Mouse (Mus musculus): ENCODE measurements at regions not wholly inside any gene's neighbourhood (a gene's known extent, or its start where the extent isn't known, plus 50 kb on each side); places are given as distances from the start of the nearest gene placed in this dataset.
A peak's percentile ranks its signal among the peaks of the same experiment; 100 is the strongest.

DNA sequence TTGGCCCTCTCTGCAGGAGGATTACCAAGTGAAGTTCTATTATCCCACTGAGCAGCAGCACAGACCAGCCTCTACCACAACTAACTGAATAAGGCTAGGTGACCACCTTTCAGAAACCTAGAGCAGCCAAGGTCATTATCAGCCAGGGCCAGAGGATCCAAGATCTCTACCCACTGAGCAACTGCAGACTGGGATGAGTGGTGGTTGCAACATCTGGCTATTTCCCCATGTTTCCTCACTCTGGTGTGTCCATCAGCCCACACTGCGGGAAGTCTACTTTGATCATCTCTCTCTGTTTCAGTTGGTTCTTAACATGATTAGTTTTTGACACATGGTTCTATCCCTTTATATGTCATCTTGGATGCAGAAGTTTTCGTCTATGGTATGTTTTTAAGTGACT, 157.2 kb downstream of the Cog6 start:
- no peak for DNase-seq (ENCODE audit: low spot score in 2 of 2)

- no peak for DNase-seq (ENCODE audit: low spot score in 2 of 2)
These were observed 157.7 kb downstream of the Cog6 start for GRCm38 (mm10) chr3:52859266-52859825.

- no peak for DNase-seq (ENCODE audit: low spot score in 2 of 2)
These were observed 158.8 kb downstream of the Cog6 start for GRCm38 (mm10) chr3:52858259-52858658.

- DNase-seq (ENCODE audit: low spot score in 2 of 2) = no peak
These were observed 160.0 kb downstream of the Cog6 start for GRCm38 (mm10) chr3:52857076-52857475.

- DNase-seq (ENCODE audit: low spot score in 2 of 2) = no peak
These were observed 162.5 kb downstream of the Cog6 start for GRCm38 (mm10) chr3:52854560-52854959.

- no peak for DNase-seq (ENCODE audit: low spot score in 2 of 2)
These were observed 163.9 kb downstream of the Cog6 start for GRCm38 (mm10) chr3:52853126-52853525.

DNA sequence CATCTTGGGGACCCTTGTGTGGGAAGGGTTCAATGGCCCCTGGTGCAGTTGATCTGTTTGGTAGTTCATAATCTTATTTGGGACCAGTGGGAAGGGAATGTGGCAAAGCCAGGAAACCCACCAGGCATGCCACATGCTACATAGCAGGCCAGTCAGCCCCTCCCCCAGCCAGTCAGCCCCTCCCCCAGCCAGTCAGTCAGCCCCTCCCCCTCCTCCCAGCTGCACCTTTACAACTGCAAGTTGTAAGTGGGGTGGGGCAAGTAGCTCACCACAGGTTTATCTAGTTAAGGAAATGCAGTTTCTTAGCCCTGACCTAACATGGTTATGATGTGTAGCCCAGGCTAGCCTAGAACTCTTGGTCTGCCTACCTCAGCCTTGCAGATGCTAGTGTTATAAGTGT, 171.9 kb downstream of the Cog6 start:
- no peak for DNase-seq (ENCODE audit: low spot score in 2 of 2)

DNA sequence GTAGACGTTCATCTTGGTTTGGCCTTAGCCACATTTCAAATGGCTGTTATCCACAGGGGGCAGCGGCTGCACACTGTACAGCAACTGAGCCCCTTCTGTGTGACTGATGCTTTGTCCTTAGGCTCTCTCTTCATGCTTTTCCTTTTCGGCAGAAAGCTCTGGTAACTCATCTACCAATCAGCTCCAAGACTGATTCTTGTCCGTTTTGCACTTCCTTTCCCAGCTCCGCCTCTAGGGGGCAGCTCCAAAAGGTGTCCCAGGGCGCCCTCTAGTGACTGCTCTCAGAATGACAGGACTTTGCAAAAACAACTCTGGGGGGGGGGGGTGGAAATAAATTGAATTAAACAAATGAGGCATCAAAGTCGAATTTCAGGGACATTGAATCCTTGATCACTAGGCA, 173.0 kb downstream of the Cog6 start:
- DNase-seq (ENCODE audit: low spot score in 2 of 2) = peak; percentile 69 to 84

DNA sequence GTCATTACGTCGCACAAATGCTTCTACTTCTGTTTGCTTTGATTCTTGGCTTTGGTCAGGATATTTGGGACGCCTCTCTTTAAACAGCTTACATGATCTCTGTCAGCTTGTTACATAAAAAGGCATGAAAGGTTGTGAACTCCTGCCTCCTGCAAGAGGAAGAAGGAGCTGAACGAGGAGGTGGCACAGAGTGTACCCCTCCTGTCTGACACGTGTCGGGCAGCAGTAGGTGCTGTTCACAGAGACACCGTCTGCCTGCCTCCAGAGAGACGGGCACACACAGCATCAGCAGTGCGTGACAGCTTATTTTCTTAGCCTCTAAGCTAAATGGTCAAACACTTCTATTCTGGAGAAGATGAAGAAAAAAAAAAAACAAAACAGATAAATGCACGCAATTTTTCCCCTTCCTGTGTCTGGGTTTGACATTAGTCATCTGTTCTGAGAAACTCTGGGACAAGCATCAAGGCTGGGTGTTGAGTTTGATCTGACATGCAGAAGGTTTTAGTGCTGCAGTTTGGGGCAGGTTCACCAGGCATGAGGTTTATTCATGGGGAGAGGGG, 174.1 kb downstream of the Cog6 start:
- no peak for DNase-seq (ENCODE audit: low spot score in 2 of 2)

DNA sequence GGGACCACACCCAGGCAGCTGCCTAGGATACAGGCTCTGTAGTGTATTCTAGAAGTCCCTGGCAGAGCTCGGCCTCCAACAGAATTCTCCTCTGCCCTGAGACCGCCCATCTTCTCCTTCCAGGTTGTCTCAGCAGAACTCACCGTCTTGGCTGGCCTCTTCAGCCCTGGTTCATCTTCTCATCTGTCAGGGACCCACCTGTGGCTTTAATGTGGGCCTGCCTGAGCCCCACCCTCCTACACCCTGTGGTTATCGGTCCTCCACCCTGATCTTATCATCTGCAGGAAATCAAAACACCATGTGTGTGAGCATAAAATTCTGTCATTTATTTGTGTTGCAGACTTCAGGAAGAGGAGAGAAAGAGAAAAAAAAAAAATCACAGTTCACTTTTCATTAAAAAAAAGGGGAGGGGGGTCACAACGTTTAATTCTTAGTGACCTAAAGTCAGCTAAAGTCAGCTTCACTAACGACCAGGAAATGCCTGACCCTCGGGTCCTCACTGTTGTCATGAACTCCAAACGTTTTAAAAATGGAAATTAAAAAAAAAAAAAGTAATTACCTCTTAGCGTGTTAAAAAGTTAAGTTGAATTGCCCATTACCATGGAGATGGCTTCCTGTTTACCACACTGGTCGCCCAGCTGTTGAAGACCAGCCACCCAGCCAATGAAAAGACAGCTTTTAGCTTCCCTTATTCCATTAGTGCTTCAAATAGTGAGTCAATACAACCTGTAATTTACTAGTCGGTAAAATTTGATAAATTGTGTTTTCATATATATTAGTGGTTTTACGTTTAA, 176.7 kb downstream of the Cog6 start:
- no peak for DNase-seq (ENCODE audit: low spot score in 2 of 2)

DNA sequence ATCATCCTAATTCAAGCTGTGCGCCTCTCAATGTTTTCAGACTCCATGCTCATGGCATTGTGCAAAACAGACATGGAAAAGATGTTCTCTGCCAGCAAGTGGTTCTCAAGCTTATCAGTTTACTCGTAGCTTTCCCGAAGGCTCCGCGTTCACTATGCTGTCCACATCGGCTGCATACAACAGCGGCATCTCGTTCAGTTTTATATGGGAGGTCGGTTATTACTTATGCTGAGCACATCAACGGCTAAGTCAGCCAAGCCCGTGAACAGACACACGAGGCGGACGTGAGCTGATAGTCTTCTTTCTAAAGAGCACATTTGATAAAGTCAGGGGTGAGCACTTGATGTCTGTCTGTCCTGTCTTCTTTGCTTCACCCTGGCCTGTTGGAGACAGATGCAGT, 179.0 kb downstream of the Cog6 start:
- DNase-seq (ENCODE audit: low spot score in 2 of 2) = no peak

DNA sequence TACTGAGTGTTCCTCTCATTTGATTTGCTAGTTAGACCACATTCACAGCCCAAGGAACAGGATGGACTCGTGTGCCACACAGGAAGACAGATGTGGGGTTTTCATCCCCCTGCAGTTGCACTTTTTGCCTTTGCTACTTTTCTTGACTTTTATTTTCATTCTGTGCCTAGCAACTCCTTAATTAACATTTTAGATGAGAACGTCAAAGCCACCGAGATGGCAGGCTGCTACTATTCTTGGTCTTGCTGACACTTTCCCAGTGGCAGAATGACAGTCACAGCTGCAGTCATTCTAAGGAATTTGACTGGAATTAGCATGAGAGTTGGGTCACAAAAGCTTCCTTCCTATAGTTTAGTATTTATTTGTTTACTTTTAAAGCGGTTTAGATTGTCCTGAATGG, 179.5 kb downstream of the Cog6 start:
- no peak for DNase-seq (ENCODE audit: low spot score in 2 of 2)

GRCm38 (mm10) chr3:52836780-52837179, 180.3 kb downstream of the Cog6 start:
- DNase-seq (ENCODE audit: low spot score in 2 of 2) = no peak

DNA sequence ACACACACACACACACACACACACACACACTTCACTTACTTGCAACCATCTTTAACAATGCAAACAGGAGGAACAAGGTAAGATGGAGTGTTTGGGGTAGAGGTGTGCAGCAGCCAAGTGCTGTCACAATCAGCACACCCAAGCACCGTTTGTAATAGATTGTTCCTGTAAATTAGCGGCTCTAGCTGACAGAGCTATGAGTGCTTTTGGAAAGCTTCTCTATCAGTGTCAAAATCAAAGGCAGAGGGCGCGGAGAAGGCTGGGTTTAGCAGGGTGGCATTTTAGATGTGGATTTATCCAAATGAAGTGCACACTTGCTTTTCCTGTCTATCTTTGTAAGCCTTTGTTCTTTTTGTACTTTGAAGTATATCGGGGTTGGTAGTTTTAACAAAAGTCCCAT, 184.6 kb downstream of the Cog6 start:
- no peak for DNase-seq (ENCODE audit: low spot score in 2 of 2)

- DNase-seq (ENCODE audit: low spot score in 2 of 2) = no peak
These were observed 185.1 kb downstream of the Cog6 start for GRCm38 (mm10) chr3:52831986-52832385.

- no peak for DNase-seq (ENCODE audit: low spot score in 2 of 2)
These were observed 186.9 kb downstream of the Cog6 start for GRCm38 (mm10) chr3:52830101-52830500.

DNA sequence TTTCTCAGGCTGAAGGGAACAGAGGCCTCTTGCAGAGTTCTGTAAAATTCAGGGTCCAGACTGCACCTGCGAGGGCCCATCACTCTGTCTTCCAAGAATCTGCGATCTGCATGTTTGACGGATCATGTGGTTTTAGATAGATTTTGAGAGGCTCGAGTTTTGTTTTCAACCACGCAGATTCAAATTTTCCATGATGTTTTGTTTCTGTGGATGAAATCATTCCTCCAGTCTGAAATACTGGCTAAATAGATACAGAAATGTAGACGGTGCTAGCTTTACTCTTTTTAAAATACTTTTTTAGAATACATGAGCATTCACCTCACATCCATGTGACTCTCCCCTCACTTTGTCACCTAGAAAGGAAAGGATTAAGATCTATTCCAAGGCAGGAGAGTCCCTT, 188.0 kb downstream of the Cog6 start:
- no peak for DNase-seq (ENCODE audit: low spot score in 2 of 2)

GRCm38 (mm10) chr3:52828473-52828872, 188.6 kb downstream of the Cog6 start:
- DNase-seq (ENCODE audit: low spot score in 2 of 2) = no peak

DNA sequence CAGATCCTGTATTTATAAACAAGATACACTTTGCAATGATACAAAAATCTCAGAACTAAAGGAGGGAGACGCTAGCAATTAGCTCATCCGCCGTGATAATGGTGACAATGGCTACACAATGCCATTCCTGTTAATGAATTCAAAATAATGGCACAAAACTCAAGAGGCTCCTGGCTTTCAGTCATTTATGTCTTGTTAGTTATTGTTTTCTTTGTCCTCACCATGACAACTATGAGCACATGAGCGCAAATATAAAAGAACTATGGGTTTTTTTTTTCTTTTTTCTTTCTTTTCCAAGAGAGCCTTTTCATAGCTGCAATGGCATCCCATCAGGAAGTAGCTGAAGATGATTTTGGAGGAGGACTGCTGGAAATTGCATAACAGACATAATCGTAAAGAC, 194.2 kb downstream of the Cog6 start:
- no peak for DNase-seq (ENCODE audit: low spot score in 2 of 2)

DNA sequence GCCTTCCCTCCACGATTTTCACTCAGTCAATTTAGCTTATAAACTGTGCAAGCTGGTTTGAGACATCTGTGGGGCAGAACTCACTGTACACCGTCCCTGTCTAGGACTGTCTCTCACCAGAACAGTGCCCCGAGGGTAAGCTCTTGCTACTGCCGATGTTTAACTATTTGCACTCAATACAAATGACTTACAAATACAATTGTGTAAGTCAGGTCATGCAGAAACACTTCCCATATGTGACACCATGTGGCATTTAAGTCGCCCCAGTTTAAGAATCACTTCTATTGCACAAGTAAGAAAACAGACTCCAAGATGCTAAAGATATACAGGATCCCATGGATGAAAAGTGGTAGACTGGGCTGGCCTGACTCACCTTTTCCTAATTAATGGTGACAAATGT, 195.6 kb downstream of the Cog6 start:
- no peak for DNase-seq (ENCODE audit: low spot score in 2 of 2)

- DNase-seq (ENCODE audit: low spot score in 2 of 2) = no peak
These were observed 198.6 kb downstream of the Cog6 start for GRCm38 (mm10) chr3:52818401-52818800.

GRCm38 (mm10) chr3:52817416-52817815, 199.6 kb downstream of the Cog6 start:
- no peak for DNase-seq (ENCODE audit: low spot score in 2 of 2)

DNA sequence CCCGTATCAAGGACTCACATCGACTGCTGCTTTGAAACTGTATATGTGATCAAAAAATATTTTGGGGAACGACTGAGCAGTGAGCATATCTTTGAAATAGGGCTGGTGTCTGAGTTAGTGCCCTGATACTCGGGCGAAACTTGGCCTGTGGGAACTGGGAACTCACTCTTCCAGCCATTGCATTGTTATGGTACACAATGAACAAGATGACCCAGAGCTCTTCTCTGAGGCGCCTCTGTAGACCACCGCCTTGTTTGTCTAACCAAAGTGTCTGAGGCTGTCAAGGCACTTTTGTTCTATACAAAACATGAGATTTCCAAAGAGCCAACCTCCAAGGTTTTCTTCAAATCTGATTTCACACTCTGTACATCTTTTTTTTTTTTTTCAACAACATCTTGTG, 201.5 kb downstream of the Cog6 start:
- no peak for DNase-seq (ENCODE audit: low spot score in 2 of 2)

Measured in cerebellum, postnatal 4 days (tissue).